29 mouse cellular contexts compared by ENCODE assay signal in the genomic region with DNA sequence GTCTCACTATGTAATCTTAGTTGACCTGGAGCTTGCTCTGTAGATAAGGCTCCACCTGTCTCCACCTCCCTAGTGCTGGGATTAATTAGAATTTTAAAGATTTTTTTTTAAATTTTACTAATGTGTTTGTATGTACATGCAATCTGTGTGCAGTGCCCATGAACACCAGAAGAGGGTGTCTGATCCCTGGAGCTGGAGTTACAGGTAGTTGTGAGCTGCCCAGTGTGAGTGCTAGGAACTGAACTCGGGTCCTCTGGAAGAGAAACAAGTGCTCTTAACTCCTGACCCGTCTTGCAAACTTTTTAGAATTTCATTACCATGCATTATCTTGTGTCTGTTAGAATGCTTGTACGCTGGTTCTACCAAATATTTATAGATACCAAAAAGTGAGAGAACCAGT. TPM values are rescaled to one million over a fixed set of nuclear protein-coding genes. Genes with fewer than 3 reads are reported as not detected.
DNase-seq lines count a peak whose midpoint lies in the region; ATAC-seq and TF ChIP-seq lines count a peak whose summit lies in the region.
"Had no signal": no experiment of that assay in that cellular context is flagged by ENCODE, and none has a peak within 500 bp of the region (broad histone marks: within the 10 kb centered on the region; RNA-seq: fewer than 3 reads in every experiment).

No protein-coding gene starts in this region.

- no peak for TF ChIP-seq EP300 in heart, adult 2 months (IDR thresholded peaks at IDR 0.05; ENCODE audit: insufficient read depth, low read depth, low read length)

- no peaks in the 10 kb centered on the region; the same call in 1 of the 2 replicates for H3K4me1 ChIP-seq in heart, adult 2 months (ENCODE audit: control insufficient read depth, insufficient read depth, low read length)
- H3K4me1 ChIP-seq in lung, embryonic 14.5 days (ENCODE audit: insufficient read depth) = no peaks in the 10 kb centered on the region
- H3K4me1 ChIP-seq: heart, embryonic 13.5 days had no signal

- peak; percentile 27; the same call in 1 of the 2 replicates for TF ChIP-seq CTCF in heart, adult 2 months (IDR thresholded peaks at IDR 0.05)
- peak; percentile 33 for TF ChIP-seq CTCF in layer of hippocampus, adult 2 months (conservative IDR thresholded peaks at IDR 0.05)
- peak; percentile 21; the same call in 1 of the 2 replicates for TF ChIP-seq CTCF in lung, embryonic 14.5 days (IDR thresholded peaks at IDR 0.05; ENCODE audit: low read depth)

- H3K4me3 ChIP-seq in heart, adult 2 months = no peak overlapping the region
- no peak overlapping the region for H3K4me3 ChIP-seq in layer of hippocampus, adult 2 months
- H3K4me3 ChIP-seq in lung, embryonic 14.5 days (ENCODE audit: low read depth, low read length) = no peak overlapping the region
- H3K4me3 ChIP-seq: embryonic facial prominence, embryonic 13.5 days; heart, embryonic 13.5 days; intestine, embryonic 15.5 days; kidney, embryonic 15.5 days; limb, embryonic 12.5 days; liver, embryonic 15.5 days had no signal

- H3K79me2 ChIP-seq in heart, adult 2 months (replicated peaks; ENCODE audit: control insufficient read depth, insufficient read depth, low read length) = no peaks in the 10 kb centered on the region

- no peak for DNase-seq in heart, adult 2 months
- no peak for DNase-seq in heart, postnatal 10 days
- no peak for DNase-seq in layer of hippocampus, adult 2 months (ENCODE audit: low spot score in 2 of 2)
- no peak for DNase-seq in layer of hippocampus, postnatal 14 days (ENCODE audit: low spot score in 2 of 2)
- DNase-seq in lung, embryonic 14.5 days = no peak
- no peak for DNase-seq in lung, postnatal 4 days
- peak; percentile 54 for DNase-seq in ZHBTc4 (ENCODE audit: low read depth, low spot score)
- no peak for DNase-seq in T-cell, adult 2 months (ENCODE audit: low spot score)
- DNase-seq: adrenal gland, postnatal 14 days; cerebellum, adult 11 months; cerebellum, adult 9-11 months; embryo, embryonic 11 days; heart, postnatal 14 days; kidney, postnatal 4 days; lung, postnatal 14 days; right cerebral cortex, postnatal 25 days; spleen, adult 18-20 months; thymus, adult 18-20 months; thymus, postnatal 25 days had no signal

- H3K36me3 ChIP-seq in heart, adult 2 months (ENCODE audit: control insufficient read depth, insufficient read depth, low read length) = no peaks in the 10 kb centered on the region
- peaks cover 6% of the 10 kb centered on the region; the same call in 1 of the 2 replicates for H3K36me3 ChIP-seq in lung, embryonic 14.5 days (ENCODE audit: insufficient read depth)
- H3K36me3 ChIP-seq: intestine, embryonic 15.5 days; liver, embryonic 15.5 days had no signal

- H3K9me3 ChIP-seq in lung, embryonic 14.5 days (ENCODE audit: low read depth, low read length) = no peaks in the 10 kb centered on the region
- H3K9me3 ChIP-seq: embryonic facial prominence, embryonic 13.5 days; heart, embryonic 13.5 days; intestine, embryonic 15.5 days; kidney, embryonic 15.5 days; limb, embryonic 12.5 days; liver, embryonic 15.5 days had no signal

- H3K27me3 ChIP-seq in heart, adult 2 months (ENCODE audit: control insufficient read depth, insufficient read depth, low read length) = no peaks in the 10 kb centered on the region
- H3K27me3 ChIP-seq in lung, embryonic 14.5 days (ENCODE audit: insufficient read depth, low read length) = no peaks in the 10 kb centered on the region; the same call in 1 of the 2 replicates
- H3K27me3 ChIP-seq: heart, embryonic 13.5 days; intestine, embryonic 15.5 days; kidney, embryonic 15.5 days; liver, embryonic 15.5 days had no signal

- no peak for ATAC-seq in lung, embryonic 14.5 days (ENCODE audit: insufficient read depth)
- ATAC-seq: forebrain, embryonic 16.5 days; hindbrain, embryonic 16.5 days; intestine, embryonic 15.5 days; midbrain, embryonic 16.5 days had no signal

- 96% methylated on average over 3 of the region's 3 CpGs for WGBS in heart, adult 2 months
- WGBS in lung, embryonic 14.5 days = 89% methylated on average over 3 of the region's 3 CpGs

- H3K4me2 ChIP-seq in lung, embryonic 14.5 days = no peak overlapping the region
- H3K4me2 ChIP-seq: embryonic facial prominence, embryonic 13.5 days; heart, embryonic 13.5 days; intestine, embryonic 15.5 days; kidney, embryonic 15.5 days; limb, embryonic 12.5 days; liver, embryonic 15.5 days; midbrain, embryonic 11.5 days had no signal

- no peak for TF ChIP-seq POLR2A in heart, adult 2 months (IDR thresholded peaks at IDR 0.05; ENCODE audit: insufficient read depth, low read depth, low read length)

- H3K27ac ChIP-seq in heart, adult 2 months = no peak overlapping the region
- H3K27ac ChIP-seq in layer of hippocampus, adult 2 months = no peak overlapping the region
- no peak overlapping the region for H3K27ac ChIP-seq in lung, embryonic 14.5 days (ENCODE audit: low read depth)
- H3K27ac ChIP-seq: embryonic facial prominence, embryonic 13.5 days; heart, embryonic 13.5 days; intestine, embryonic 15.5 days; kidney, embryonic 15.5 days; limb, embryonic 12.5 days; liver, embryonic 15.5 days had no signal

- no peak overlapping the region for H3K9ac ChIP-seq in heart, adult 2 months (ENCODE audit: low read depth, low read length)
- H3K9ac ChIP-seq in lung, embryonic 14.5 days = no peak overlapping the region
- H3K9ac ChIP-seq: embryonic facial prominence, embryonic 13.5 days; heart, embryonic 13.5 days; intestine, embryonic 15.5 days; kidney, embryonic 15.5 days; limb, embryonic 12.5 days; liver, embryonic 15.5 days had no signal

- intact Hi-C loops in heart, adult 2 months (cut with DNase I) = no loop called here
- intact Hi-C loops in heart, postnatal 10 days (cut with DNase I) = no loop called here

RNA-seq across cellular contexts. Expression of a gene that starts 6.5 kb away (rescaled TPM):
- 1 to 10 TPM; 2.5 to 3.5 TPM for total RNA-seq in heart, adult 2 months (2021)
- polyA plus RNA-seq in heart, adult 2 months (2012; rRNA removed) = 3.2 and 5.5 TPM in 2 replicates
- 1 to 10 TPM; 5.9 to 7.1 TPM for total RNA-seq in heart, postnatal 10 days (2021)
- total RNA-seq in layer of hippocampus, adult 2 months (2021) = 1 to 10 TPM; 4.1 TPM
- 1 to 10 TPM; 6.1 to 6.3 TPM for total RNA-seq in layer of hippocampus, postnatal 14 days (2021)
- 14.7 and 16.2 TPM in 2 replicates for polyA plus RNA-seq in lung, embryonic 14.5 days (2014; fragmentation: Nextera tagmentation; extraction: Ambion mirVana)

RNA-seq across cellular contexts. Expression of a gene that starts 35.9 kb away (rescaled TPM):
- total RNA-seq in heart, adult 2 months (2021) = 10 to 100 TPM; 19.5 to 27.2 TPM
- 9.1 and 13.0 TPM in 2 replicates for polyA plus RNA-seq in heart, adult 2 months (2012; rRNA removed)
- total RNA-seq in heart, postnatal 10 days (2021) = 10 to 100 TPM; 21.9 to 22.1 TPM
- total RNA-seq in layer of hippocampus, adult 2 months (2021) = 10 to 100 TPM; 31.8 to 32.3 TPM
- total RNA-seq in layer of hippocampus, postnatal 14 days (2021) = 10 to 100 TPM; 23.7 to 26.3 TPM
- polyA plus RNA-seq in lung, embryonic 14.5 days (2014; fragmentation: Nextera tagmentation; extraction: Ambion mirVana) = 49.2 and 51.6 TPM in 2 replicates

RNA-seq across cellular contexts. Expression of a gene that starts 36.2 kb away (rescaled TPM):
- 10 to 100 TPM; 67.0 to 70.7 TPM for total RNA-seq in heart, adult 2 months (2021)
- 16.8 and 34.5 TPM in 2 replicates for polyA plus RNA-seq in heart, adult 2 months (2012; rRNA removed)
- 100 to 1,000 TPM; 134 to 137 TPM for total RNA-seq in heart, postnatal 10 days (2021)
- 100 to 1,000 TPM; 117 to 130 TPM for total RNA-seq in layer of hippocampus, adult 2 months (2021)
- 100 to 1,000 TPM; 130 to 131 TPM for total RNA-seq in layer of hippocampus, postnatal 14 days (2021)
- 387 and 402 TPM in 2 replicates for polyA plus RNA-seq in lung, embryonic 14.5 days (2014; fragmentation: Nextera tagmentation; extraction: Ambion mirVana)
